Mouse (Mus musculus): ENCODE data around the gene Rbfox3.

- TF ChIP-seq CTCF (conservative IDR thresholded peaks at IDR 0.05; ENCODE audit: low read length) (no peak), NANOG (IDR thresholded peaks at IDR 0.05; ENCODE audit: borderline replicate concordance, low read length) (no peak)
These were observed 387.8 kb downstream of the Rbfox3 start for GRCm38 (mm10) chr11:118523496-118524145.
